In the genomic region with DNA sequence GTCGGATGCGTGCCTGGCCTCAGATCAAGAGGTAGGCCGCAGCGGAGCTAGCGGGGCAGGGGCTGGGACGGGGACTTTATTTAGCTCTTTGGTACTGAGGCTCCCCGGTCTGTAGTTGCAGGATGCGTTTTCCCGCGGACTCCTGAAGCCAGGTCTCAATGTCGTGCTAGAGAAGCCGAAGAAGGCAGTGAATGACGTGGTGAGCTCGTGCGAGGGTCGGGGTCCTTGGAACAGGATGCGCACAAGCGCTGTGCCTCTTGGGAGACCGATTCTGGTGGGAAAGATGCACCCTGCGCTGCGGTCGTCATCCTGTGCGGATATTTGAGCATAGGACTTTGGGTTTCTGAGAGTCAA, we compare ENCODE assay signal across 9 mouse cellular contexts. TPM values are rescaled to one million over a fixed set of nuclear protein-coding genes. Genes with fewer than 3 reads are reported as not detected.
DNase-seq lines count a peak whose midpoint lies in the region; ATAC-seq and TF ChIP-seq lines count a peak whose summit lies in the region.
"Had no signal": no experiment of that assay in that cellular context is flagged by ENCODE, and none has a peak within 500 bp of the region (broad histone marks: within the 10 kb centered on the region; RNA-seq: fewer than 3 reads in every experiment).

No protein-coding gene starts in this region.

- peak overlapping the region; percentile 89 for H3K4me3 ChIP-seq in testis, adult 2 months (ENCODE audit: control insufficient read depth, low read depth, low read length)
- peak overlapping the region; percentile 86 for H3K4me3 ChIP-seq in limb, embryonic 15.5 days
- H3K4me3 ChIP-seq in stomach, embryonic 16.5 days (replicated peaks; ENCODE audit: low read length): peak overlapping the region; percentile 70

- ATAC-seq in limb, embryonic 15.5 days (ENCODE audit: insufficient number of reproducible peaks, low FRiP score, low TSS enrichment, low read depth): peak; percentile 32; the same call in 1 of the 2 replicates
- ATAC-seq in stomach, embryonic 16.5 days (ENCODE audit: insufficient read depth, low FRiP score): no peak

- peak overlapping the region; percentile 78 for H3K4me2 ChIP-seq in limb, embryonic 15.5 days
- H3K4me2 ChIP-seq in stomach, embryonic 16.5 days (ENCODE audit: low read depth, low read length): peak overlapping the region; percentile 85

- no peaks in the 10 kb centered on the region; the same call in 1 of the 2 replicates for H3K36me3 ChIP-seq in testis, adult 2 months (ENCODE audit: control insufficient read depth, insufficient read depth, low read length)
- H3K36me3 ChIP-seq in limb, embryonic 15.5 days: peaks cover 34% of the 10 kb centered on the region
- H3K36me3 ChIP-seq in stomach, embryonic 16.5 days (ENCODE audit: control insufficient read depth, insufficient read depth, low read length): peaks cover 13% of the 10 kb centered on the region

- DNase-seq in embryo, embryonic 10 days (ENCODE audit: low spot score): peak; percentile 47
- no peak for DNase-seq in embryo, embryonic 9.5 days (ENCODE audit: extremely low spot score)
- DNase-seq in testis, postnatal 14 days (ENCODE audit: low spot score): no peak
- no peak for DNase-seq in yolk sac, embryonic 10.5 days (ENCODE audit: low spot score)
- DNase-seq in right cerebral cortex, adult 18-20 months: no peak

- TF ChIP-seq CTCF in testis, adult 2 months (IDR thresholded peaks at IDR 0.05; ENCODE audit: control insufficient read depth, insufficient read depth, insufficient replicate concordance, low read depth, low read length): no peak

- H3K27me3 ChIP-seq in testis, adult 2 months (ENCODE audit: control insufficient read depth, insufficient read depth, low read length): no peaks in the 10 kb centered on the region
- no peaks in the 10 kb centered on the region for H3K27me3 ChIP-seq in limb, embryonic 15.5 days
- no peaks in the 10 kb centered on the region for H3K27me3 ChIP-seq in stomach, embryonic 16.5 days (ENCODE audit: control insufficient read depth, insufficient read depth, low read length)

- TF ChIP-seq POLR2A in testis, adult 2 months (IDR thresholded peaks at IDR 0.05; ENCODE audit: control insufficient read depth, low read depth, low read length): no peak; the same call in 1 of the 2 replicates

- peak overlapping the region; percentile 62 for H3K27ac ChIP-seq in testis, adult 2 months (ENCODE audit: control insufficient read depth, insufficient read depth, low read depth, low read length)
- H3K27ac ChIP-seq in limb, embryonic 15.5 days: peak overlapping the region; percentile 43; the same call in 1 of the 2 replicates
- peak overlapping the region; percentile 41; the same call in 1 of the 2 replicates for H3K27ac ChIP-seq in stomach, embryonic 16.5 days (ENCODE audit: low read length)

- H3K4me1 ChIP-seq in testis, adult 2 months (ENCODE audit: control insufficient read depth, insufficient read depth, low read length): peaks cover 5% of the 10 kb centered on the region
- H3K4me1 ChIP-seq in limb, embryonic 15.5 days: peaks cover 10% of the 10 kb centered on the region
- 0 out of 2 replicates have a peak, but pooled peaks cover 6% of the 10 kb centered on the region for H3K4me1 ChIP-seq in stomach, embryonic 16.5 days (ENCODE audit: control insufficient read depth, insufficient read depth, low read length)

- peak overlapping the region; percentile 54 for H3K9ac ChIP-seq in limb, embryonic 15.5 days
- H3K9ac ChIP-seq in stomach, embryonic 16.5 days (ENCODE audit: low read length): peak overlapping the region; percentile 79

- under 1% methylated on average over 23 of the region's 23 CpGs for WGBS in limb, embryonic 15.5 days
- WGBS in stomach, embryonic 16.5 days: under 1% methylated on average over 23 of the region's 23 CpGs

- H3K9me3 ChIP-seq in limb, embryonic 15.5 days: no peaks in the 10 kb centered on the region
- 0 out of 2 replicates have a peak, but pooled peaks cover 3% of the 10 kb centered on the region for H3K9me3 ChIP-seq in stomach, embryonic 16.5 days (replicated peaks; ENCODE audit: control insufficient read depth, low read length)

RNA-seq across cellular contexts. Expression of a gene that starts 0.3 kb away (rescaled TPM):
- polyA plus RNA-seq in testis, adult 2 months (2012; rRNA removed): 45.0 and 46.4 TPM in 2 replicates
- polyA plus RNA-seq in limb, embryonic 15.5 days (2015; fragmentation: Nextera tagmentation; extraction: Ambion mirVana): 129 and 136 TPM in 2 replicates
- polyA plus RNA-seq in stomach, embryonic 16.5 days (2015; fragmentation: Nextera tagmentation; extraction: Ambion mirVana): 117 and 120 TPM in 2 replicates

RNA-seq across cellular contexts. Expression of a gene that starts 0.4 kb away (rescaled TPM):
- 53.3 and 55.1 TPM in 2 replicates for polyA plus RNA-seq in testis, adult 2 months (2012; rRNA removed)
- 1.7 and 2.6 TPM in 2 replicates for polyA plus RNA-seq in limb, embryonic 15.5 days (2015; fragmentation: Nextera tagmentation; extraction: Ambion mirVana)
- polyA plus RNA-seq in stomach, embryonic 16.5 days (2015; fragmentation: Nextera tagmentation; extraction: Ambion mirVana): 0.25 TPM in 2 replicates

RNA-seq across cellular contexts. Expression of a gene that starts 37.8 kb away (rescaled TPM):
- 0.20 and 0.36 TPM in 2 replicates for polyA plus RNA-seq in testis, adult 2 months (2012; rRNA removed)
- polyA plus RNA-seq in limb, embryonic 15.5 days (2015; fragmentation: Nextera tagmentation; extraction: Ambion mirVana): not detected in 2 replicates
- not detected in 2 replicates for polyA plus RNA-seq in stomach, embryonic 16.5 days (2015; fragmentation: Nextera tagmentation; extraction: Ambion mirVana)
- polyA plus RNA-seq: gonadal fat pad, adult 2 months had no signal

Comparison
In these comparisons a context has a peak if more than half of its experiments do, and no peak if none do; other contexts are left out.
1. RNA of a gene that starts 0.4 kb away (polyA plus RNA-seq): 53.3 to 55.1 TPM in testis, adult 2 months; 1.7 to 2.6 TPM in limb, embryonic 15.5 days and 0.25 TPM in stomach, embryonic 16.5 days; every median in the first group is over 10 times any median in the second.
2. Peak in every context shown above with its lines, with median percentiles within 50 percentile points of each other: H3K27ac ChIP-seq and H3K4me3 ChIP-seq.